Mouse (Mus musculus) heart, embryonic 16.5 days (tissue): Measurements from ENCODE around the gene Fbxo10. TPM values are rescaled to one million over a fixed set of nuclear protein-coding genes. Genes with fewer than 3 reads are reported as not detected.

ENCODE experiments used
- ATAC-seq: fragments of 200-750 bp; cut with Nextera tagmentation; replicated peaks from 2 replicates; pipeline ENCODE4 v1.8.0; 2017; ENCODE audit warnings: moderate number of reproducible peaks; ENCODE audit not compliant: insufficient read depth, low FRiP score; ENCODE audit errors: extremely low read depth
- H3K27ac ChIP-seq: fragments of 300-500 bp; sonication (generic); 2 replicates; pipeline ENCODE4 v1.5.1; 2014; ENCODE audit warnings: mild to moderate bottlenecking, low read length, control low read depth, moderate library complexity
- H3K27me3 ChIP-seq: fragments of 300-500 bp; sonication (generic); 2 replicates; pipeline ENCODE4 v1.6.1; 2014; ENCODE audit warnings: low read length, mixed read lengths; ENCODE audit not compliant: control insufficient read depth, insufficient read depth
- H3K36me3 ChIP-seq: fragments of 300-500 bp; sonication (generic); 2 replicates; pipeline ENCODE4 v1.6.1; 2014; ENCODE audit not compliant: control insufficient read depth, insufficient read depth
- H3K4me1 ChIP-seq: fragments of 300-500 bp; sonication (generic); 2 replicates; pipeline ENCODE4 v1.6.1; 2014; ENCODE audit warnings: low read length, mixed read lengths; ENCODE audit not compliant: control insufficient read depth, insufficient read depth
- H3K4me2 ChIP-seq: fragments of 300-500 bp; sonication (generic); 2 replicates; pipeline ENCODE4 v1.6.1; 2014; ENCODE audit warnings: low read depth, mild to moderate bottlenecking, control low read depth, low read length
- H3K4me3 ChIP-seq: fragments of 300-500 bp; sonication (generic); 2 replicates; pipeline ENCODE4 v1.5.1; 2014; ENCODE audit warnings: mild to moderate bottlenecking, control low read depth, low read length
- H3K9ac ChIP-seq: fragments of 300-500 bp; sonication (generic); 2 replicates; pipeline ENCODE4 v1.6.1; 2014; ENCODE audit warnings: low read length, control low read depth
- H3K9me3 ChIP-seq: fragments of 300-500 bp; sonication (generic); replicated peaks from 2 replicates; pipeline ENCODE4 v1.6.1; 2016; ENCODE audit warnings: low read length; ENCODE audit not compliant: control insufficient read depth
- whole genome bisulfite sequencing: fragments of 180-500 bp; shearing (Covaris S2); extraction: QIAGEN DNeasy Blood & Tissue Kit; methylation state at CpG from one replicate; pipeline ENCODE4 v1.1.7; 2014; 5-methylcytosine and 5-hydroxymethylcytosine counted together
- polyA plus RNA-seq: library from polyadenylated mRNA; unstranded; fragments of >200 nt; fragmentation: Nextera tagmentation; extraction: Ambion mirVana; gene quantifications from 2 replicates; pipeline ENCODE4 v1.2.1, GENCODE M21; 2015

Gene Fbxo10
- polyA plus RNA-seq, 1 experiment from 2014 or later = 22.5 TPM

- Histone ChIP-seq H3K4me1 (peaks cover 23% of the 10 kb centered on the region), H3K36me3 (peaks cover 34% of the 10 kb centered on the region), H3K4me2 (peak overlapping the region; percentile 32; the same call in 1 of the 2 replicates), H3K9me3 (no peaks in the 10 kb centered on the region), H3K9ac (peak overlapping the region; percentile 63), H3K27me3 (no peaks in the 10 kb centered on the region), H3K4me3 (no peak overlapping the region), H3K27ac (peak overlapping the region; percentile 99)
- WGBS = 41% methylated on average over 13 of the region's 13 CpGs
- peak; percentile 84 for ATAC-seq
These were observed 46.7 kb downstream of the Fbxo10 start for GRCm38 (mm10) chr4:45037455-45038410.

GRCm38 (mm10) chr4:45036571-45036970 is 47.8 kb downstream of the Fbxo10 start:
- H3K27me3 ChIP-seq = no peaks in the 10 kb centered on the region
- H3K9ac ChIP-seq = peak overlapping the region; percentile 29; the same call in 1 of the 2 replicates
- no peak overlapping the region for H3K4me2 ChIP-seq
- H3K4me1 ChIP-seq = peaks cover 23% of the 10 kb centered on the region
- no peak for ATAC-seq
- H3K36me3 ChIP-seq = peaks cover 36% of the 10 kb centered on the region
- no peaks in the 10 kb centered on the region for H3K9me3 ChIP-seq
- no peak overlapping the region for H3K4me3 ChIP-seq
- peak overlapping the region; percentile 99 for H3K27ac ChIP-seq
- 78% methylated on average over 5 of the region's 5 CpGs for WGBS

- no peak for ATAC-seq
- no peak overlapping the region for H3K4me2 ChIP-seq
- H3K9ac ChIP-seq = no peak overlapping the region
- no peak overlapping the region for H3K4me3 ChIP-seq
- H3K27ac ChIP-seq = no peak overlapping the region
- peaks cover 31% of the 10 kb centered on the region for H3K36me3 ChIP-seq
- WGBS = 88% methylated on average over 10 of the region's 10 CpGs
- peaks cover 23% of the 10 kb centered on the region for H3K4me1 ChIP-seq
- H3K9me3 ChIP-seq = no peaks in the 10 kb centered on the region
- H3K27me3 ChIP-seq = no peaks in the 10 kb centered on the region
These were observed 48.4 kb downstream of the Fbxo10 start for GRCm38 (mm10) chr4:45036048-45036447.

GRCm38 (mm10) chr4:45034693-45035628 is 49.4 kb downstream of the Fbxo10 start:
- WGBS = 66% methylated on average over 16 of the region's 16 CpGs
- Histone ChIP-seq H3K9ac (peak overlapping the region; percentile 41), H3K4me1 (peaks cover 23% of the 10 kb centered on the region), H3K36me3 (peaks cover 23% of the 10 kb centered on the region), H3K4me3 (no peak overlapping the region), H3K4me2 (no peak overlapping the region), H3K9me3 (no peaks in the 10 kb centered on the region), H3K27ac (peak overlapping the region; percentile 51), H3K27me3 (no peaks in the 10 kb centered on the region)
- ATAC-seq = no peak

GRCm38 (mm10) chr4:45032586-45032985 is 51.8 kb downstream of the Fbxo10 start:
- ATAC-seq = no peak
- Histone ChIP-seq H3K9me3 (no peaks in the 10 kb centered on the region), H3K4me3 (no peak overlapping the region), H3K9ac (no peak overlapping the region), H3K27ac (no peak overlapping the region), H3K36me3 (peaks cover 37% of the 10 kb centered on the region), H3K4me1 (peaks cover 19% of the 10 kb centered on the region), H3K4me2 (no peak overlapping the region), H3K27me3 (no peaks in the 10 kb centered on the region)
- 75% methylated on average over 9 of the region's 9 CpGs for whole genome bisulfite sequencing

GRCm38 (mm10) chr4:45026459-45026858 is 57.9 kb downstream of the Fbxo10 start:
- Histone ChIP-seq H3K27me3 (no peaks in the 10 kb centered on the region), H3K4me2 (no peak overlapping the region), H3K27ac (no peak overlapping the region), H3K4me1 (no peaks in the 10 kb centered on the region), H3K36me3 (peaks cover 43% of the 10 kb centered on the region), H3K9ac (no peak overlapping the region), H3K9me3 (no peaks in the 10 kb centered on the region), H3K4me3 (no peak overlapping the region)
- no peak for ATAC-seq
- 89% methylated on average over 4 of the region's 4 CpGs for WGBS

- H3K4me1 ChIP-seq = peaks cover 13% of the 10 kb centered on the region
- ATAC-seq = peak; percentile 30; the same call in 1 of the 2 replicates
- 1% methylated on average over 14 of the region's 14 CpGs for whole genome bisulfite sequencing
- H3K27ac ChIP-seq = peak overlapping the region; percentile 33
- H3K27me3 ChIP-seq = no peaks in the 10 kb centered on the region
- no peaks in the 10 kb centered on the region for H3K9me3 ChIP-seq
- H3K9ac ChIP-seq = peak overlapping the region; percentile 76
- H3K36me3 ChIP-seq = peaks cover 13% of the 10 kb centered on the region
- H3K4me3 ChIP-seq = peak overlapping the region; percentile 65
- peak overlapping the region; percentile 95 for H3K4me2 ChIP-seq
These were observed 65.4 kb downstream of the Fbxo10 start for GRCm38 (mm10) chr4:45019009-45019408.

- H3K27me3 ChIP-seq = no peaks in the 10 kb centered on the region
- H3K4me1 ChIP-seq = peaks cover 17% of the 10 kb centered on the region
- H3K9me3 ChIP-seq = no peaks in the 10 kb centered on the region
- peak; percentile 90 for ATAC-seq
- H3K9ac ChIP-seq = peak within 1 kb of the TSS; percentile 76
- peak within 1 kb of the TSS; percentile 65 for H3K4me3 ChIP-seq
- H3K4me2 ChIP-seq = peak within 1 kb of the TSS; percentile 95
- 0% methylated on average over 29 of the region's 29 CpGs for WGBS
- peak within 1 kb of the TSS; percentile 64 for H3K27ac ChIP-seq
- H3K36me3 ChIP-seq = peaks cover 8% of the 10 kb centered on the region
These were observed 65.9 kb downstream of the Fbxo10 start, which contains the start of gene Polr1e for GRCm38 (mm10) chr4:45018452-45018980. TSS of gene Polr1e (plus strand) at chr4:45018583.
